Mouse (Mus musculus) adrenal gland, postnatal 36 days (tissue): ENCODE measurements around the gene Fam149b. TPM values are rescaled to one million over a fixed set of nuclear protein-coding genes. Genes with fewer than 3 reads are reported as not detected.
A peak's percentile ranks its signal among the peaks of the same experiment; 100 is the strongest.

Source experiments
- DNase-seq, 2 experiments: peaks; one replicate each; pipeline ENCODE4 v3.0.0; 2021; ENCODE audit warnings: mixed read lengths in 1 of 2
- total RNA-seq, 2 experiments: library from RNA; stranded (reverse); gene quantifications; 2 replicates each; pipeline ENCODE4 v1.2.3; 2021

The Fam149b gene
- total RNA-seq, 2 experiments from 2014 or later = 32.4 to 33.8 TPM

- DNase-seq = no peak
These were observed 41.6 kb downstream of the Fam149b start for GRCm38 (mm10) chr14:20389446-20390079.

GRCm38 (mm10) chr14:20392326-20392725, 44.4 kb downstream of the Fam149b start:
- DNase-seq = no peak

DNA sequence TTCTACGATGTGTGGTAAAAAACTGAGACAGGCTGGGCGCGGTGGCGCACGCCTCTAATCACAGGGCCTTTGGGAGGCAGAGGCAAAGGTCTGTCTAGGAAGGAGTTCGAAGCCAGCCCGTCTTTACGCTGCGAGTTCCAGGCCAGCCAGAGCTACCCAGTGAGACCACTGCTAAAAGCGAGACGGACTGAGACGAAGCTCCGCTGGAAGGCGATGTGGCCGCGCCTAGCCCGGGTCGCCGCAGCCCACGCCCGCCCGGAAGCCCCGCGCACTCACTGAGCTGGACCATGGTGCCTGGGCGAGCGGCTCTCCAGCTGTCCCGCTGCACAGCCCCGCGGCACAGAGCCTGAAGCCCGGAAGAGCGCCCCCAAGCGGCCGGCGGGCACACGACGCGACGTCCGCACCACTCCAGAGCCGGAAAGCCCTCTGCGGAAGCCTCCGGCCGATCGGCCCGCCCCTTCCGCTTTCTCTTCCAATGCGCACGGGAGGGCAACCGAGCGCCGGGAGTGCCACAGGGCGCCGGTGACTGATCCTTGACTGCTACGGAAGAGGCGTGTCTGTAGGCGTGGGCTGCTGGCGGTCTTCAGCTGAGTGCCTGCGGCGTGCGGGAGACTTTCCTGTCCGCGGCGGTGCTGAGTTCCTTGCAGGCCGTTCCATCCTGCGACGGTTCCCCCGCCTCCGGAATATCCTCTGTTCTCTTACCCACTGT, 45.4 kb downstream of the Fam149b start, which contains the start of gene Mrps16:
Mrps16 (minus strand) TSS at position 430 of the 709 bp plus-strand sequence.
- DNase-seq = peak; percentile 97

- DNase-seq = peak; percentile 37 to 47
These were observed 49.3 kb downstream of the Fam149b start for GRCm38 (mm10) chr14:20397220-20397619.

DNA sequence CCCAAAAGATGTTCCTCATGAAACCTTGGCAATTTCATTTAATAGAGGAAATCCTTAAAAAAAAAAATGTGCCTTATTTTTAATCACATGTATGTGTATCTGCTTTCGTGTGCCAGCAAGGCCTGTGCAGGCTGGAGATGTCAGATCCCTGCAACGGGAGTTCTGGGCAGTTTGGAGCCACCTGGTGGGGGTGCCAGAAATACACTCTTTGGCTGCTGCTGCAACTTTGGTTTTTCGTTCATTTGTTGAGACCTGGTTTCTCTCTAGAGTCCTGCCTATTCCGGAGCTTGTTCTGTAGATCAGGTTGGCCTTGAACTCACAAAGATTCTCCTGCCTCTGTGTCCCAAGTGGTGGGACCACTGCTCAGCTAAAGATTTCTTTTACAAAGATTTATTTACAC, 50.9 kb downstream of the Fam149b start:
- peak; percentile 63 to 79 for DNase-seq

- peak in 1 of 2 experiments; percentile 63 for DNase-seq
These were observed 52.1 kb downstream of the Fam149b start for GRCm38 (mm10) chr14:20400071-20400470.

DNA sequence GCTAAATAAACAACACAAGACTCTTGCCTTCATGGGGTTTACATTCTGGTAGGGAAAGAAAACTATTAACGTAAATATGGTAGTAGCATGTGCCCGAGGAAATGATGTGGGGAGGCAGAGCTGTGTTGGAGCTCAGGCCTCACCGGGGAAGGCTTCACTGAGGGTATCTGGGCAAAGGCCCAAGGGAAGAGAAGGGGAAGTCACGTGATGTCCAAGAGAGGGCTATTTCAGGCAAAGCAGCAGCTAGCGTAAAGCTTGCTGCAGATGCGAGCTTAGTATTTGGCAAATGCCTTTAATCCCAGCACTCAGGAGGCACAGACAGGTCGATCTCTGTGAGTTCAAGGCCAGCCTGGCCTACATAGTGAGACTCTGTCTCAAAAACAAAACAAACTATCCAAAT, 74.3 kb downstream of the Fam149b start:
- DNase-seq = peak in 1 of 2 experiments; percentile 33

DNA sequence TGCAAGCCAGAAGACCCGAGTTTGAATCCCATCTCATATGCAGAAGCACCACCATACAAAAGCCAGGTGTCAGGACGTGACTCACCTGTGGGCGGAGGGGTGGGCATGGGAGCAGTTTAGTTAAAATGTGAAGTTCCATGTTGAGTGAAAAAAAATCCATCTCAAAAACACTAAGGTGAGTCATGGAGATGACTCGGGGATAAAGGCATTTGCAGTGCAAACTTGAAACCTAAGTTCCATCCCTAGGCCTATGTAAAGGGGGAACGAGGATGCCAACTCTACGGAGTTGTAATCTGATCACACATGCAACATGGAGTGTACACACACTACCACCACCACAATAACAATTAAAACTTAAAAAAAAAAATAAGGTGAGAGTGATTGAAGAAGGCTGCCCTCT, 75.1 kb downstream of the Fam149b start:
- DNase-seq = no peak

DNA sequence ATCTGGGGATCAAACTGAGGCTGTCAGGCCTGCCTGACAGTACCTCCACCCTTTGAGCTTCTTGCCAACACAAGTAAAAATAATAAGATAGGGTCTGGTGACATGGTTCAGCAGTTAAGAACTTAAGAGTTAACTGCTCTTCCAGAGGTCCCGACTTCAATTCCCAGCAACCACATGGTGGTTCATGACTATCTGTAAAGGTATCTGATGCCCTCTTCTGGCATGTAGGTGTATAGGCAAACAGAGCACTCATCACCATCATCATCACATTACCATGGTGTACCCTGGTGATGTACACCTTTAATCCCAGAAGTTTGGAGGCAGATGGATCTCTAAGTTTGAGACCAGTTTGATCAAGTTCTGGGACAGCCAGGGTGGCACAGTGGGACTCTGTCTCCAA, 80.6 kb downstream of the Fam149b start:
- DNase-seq = no peak

GRCm38 (mm10) chr14:20429833-20430232, 81.9 kb downstream of the Fam149b start:
- DNase-seq = no peak

- DNase-seq = no peak
These were observed 83.8 kb downstream of the Fam149b start for GRCm38 (mm10) chr14:20431726-20432125.

- DNase-seq = no peak
These were observed 84.5 kb downstream of the Fam149b start for GRCm38 (mm10) chr14:20432420-20432819.

Other genes with a start within 250 kb of the Fam149b start
- gene Saysd1, start 209.6 kb upstream of the Fam149b start, total RNA-seq = 1 to 10 TPM; 8.2 to 8.3 TPM
- gene Kcnk5, start 166.4 kb upstream of the Fam149b start, total RNA-seq = 10 to 100 TPM in 1 of 2 experiments, 1 to 10 TPM in 1; 8.6 to 13.9 TPM
- not detected for gene Kcnk16, start 79.0 kb upstream of the Fam149b start, total RNA-seq
- gene Nudt13, start 53.5 kb upstream of the Fam149b start, total RNA-seq = 10 to 100 TPM; 38.7 to 47.9 TPM
- 10 to 100 TPM; 40.9 to 42.2 TPM for gene Ecd, start within 50 bp of the Fam149b start, total RNA-seq
- 10 to 100 TPM; 30.8 to 39.5 TPM for gene Dnajc9, start 40.7 kb downstream of the Fam149b start, total RNA-seq
- 10 to 100 TPM; 70.9 to 73.6 TPM for gene Mrps16, start 45.5 kb downstream of the Fam149b start, total RNA-seq
- gene Cfap70, start 104.1 kb downstream of the Fam149b start, total RNA-seq = 1 to 10 TPM; 1.1 to 2.6 TPM
- 100 to 1,000 TPM; 108 to 119 TPM for gene Anxa7, start 132.0 kb downstream of the Fam149b start, total RNA-seq
- gene Mss51, start 148.7 kb downstream of the Fam149b start, total RNA-seq = 1 to 10 TPM in 1 of 2 experiments, under 1 TPM in 1; 0.79 to 1.0 TPM
- gene Ppp3cb, start 198.4 kb downstream of the Fam149b start, total RNA-seq = 10 to 100 TPM; 66.8 to 67.6 TPM